Mouse (Mus musculus) MEL (cell line): ENCODE measurements at regions not wholly inside any gene's neighbourhood (a gene's known extent, or its start where the extent isn't known, plus 50 kb on each side); places are given as distances from the start of the nearest gene placed in this dataset.

Experiments used
- DNase-seq: peaks from one replicate; pipeline ENCODE4 v3.0.0; 2011; ENCODE audit warnings: low read depth, low spot score
- H3K27ac ChIP-seq: 2 replicates; pipeline ENCODE4 v1.5.1; 2012; ENCODE audit warnings: low read depth, mild to moderate bottlenecking, control low read depth, low read length, moderate library complexity; ENCODE audit not compliant: control insufficient read depth
- H3K27me3 ChIP-seq, 2 experiments: fragments of 150-350 bp in 1 of 2; sonication (generic) in 1 of 2; 2 replicates each; pipeline ENCODE4 v1.6.1; 2012; ENCODE audit warnings: low read length in 2 of 2, mild to moderate bottlenecking in 2 of 2, improper control_type of control experiment in 1 of 2, moderate library complexity in 1 of 2; ENCODE audit not compliant: insufficient read depth in 2 of 2, control insufficient read depth in 1 of 2
- H3K36me3 ChIP-seq, 2 experiments: 2 replicates each; pipeline ENCODE4 v1.6.1; 2012 to 2014; ENCODE audit warnings: low read length in 2 of 2, improper control_type of control experiment in 1 of 2, inconsistent platforms in 1 of 2, mild to moderate bottlenecking in 1 of 2; ENCODE audit not compliant: insufficient read depth in 2 of 2, control insufficient read depth in 1 of 2
- H3K4me1 ChIP-seq, 2 experiments: fragments of 150-350 bp in 1 of 2; sonication (generic) in 1 of 2; 2 replicates each; pipeline ENCODE4 v1.6.1; 2012; ENCODE audit warnings: low read length in 2 of 2, improper control_type of control experiment in 1 of 2, mild to moderate bottlenecking in 1 of 2; ENCODE audit not compliant: insufficient read depth in 2 of 2, control insufficient read depth in 1 of 2
- H3K4me3 ChIP-seq, 2 experiments: fragments of 150-350 bp in 1 of 2; sonication (generic) in 1 of 2; 2 replicates each; pipeline ENCODE4 v1.5.1; 2012; ENCODE audit warnings: low read depth in 2 of 2, low read length in 2 of 2, mild to moderate bottlenecking in 2 of 2, moderate library complexity in 2 of 2, control low read depth in 1 of 2, improper control_type of control experiment in 1 of 2; ENCODE audit not compliant: control insufficient read depth in 1 of 2, insufficient read depth in 1 of 2
- H3K79me2 ChIP-seq: 2 replicates; pipeline ENCODE4 v1.6.1; 2012; ENCODE audit warnings: mild to moderate bottlenecking, low read length, moderate library complexity; ENCODE audit not compliant: control insufficient read depth, poor library complexity, insufficient read depth
- H3K9ac ChIP-seq: 2 replicates; pipeline ENCODE4 v1.6.1; 2012; ENCODE audit warnings: low read depth, mild to moderate bottlenecking, control low read depth, low read length, moderate library complexity; ENCODE audit not compliant: control insufficient read depth, poor library complexity, severe bottlenecking
- H3K9me3 ChIP-seq: fragments of 150-350 bp; sonication (generic); replicated peaks from 2 replicates; pipeline ENCODE4 v1.6.1; 2012; ENCODE audit warnings: mild to moderate bottlenecking, low read length, improper control_type of control experiment, moderate library complexity; ENCODE audit not compliant: insufficient read depth
- BHLHE40 ChIP-seq: IDR thresholded peaks from 2 replicates; pipeline ENCODE4 v1.6.1; 2012; ENCODE audit warnings: low read depth, mild to moderate bottlenecking, inconsistent platforms, low read length, improper control_type of control experiment, borderline replicate concordance
- CHD1 ChIP-seq: IDR thresholded peaks from 2 replicates; pipeline ENCODE4 v1.6.1; 2012; ENCODE audit warnings: low read depth, mild to moderate bottlenecking, inconsistent platforms, low read length, improper control_type of control experiment
- CTCF ChIP-seq, 3 experiments: IDR thresholded peaks in 2 of 3; conservative IDR thresholded peaks in 1 of 3; 2 replicates each; pipeline ENCODE4 v1.5.1; 2011 to 2012; ENCODE audit warnings: low read length in 3 of 3, low read depth in 2 of 3, mild to moderate bottlenecking in 2 of 3, improper control_type of control experiment in 1 of 3, inconsistent platforms in 1 of 3, mixed read lengths in 1 of 3, moderate library complexity in 1 of 3; ENCODE audit not compliant: control insufficient read depth in 1 of 3, insufficient read depth in 1 of 3, poor library complexity in 1 of 3, severe bottlenecking in 1 of 3
- E2F4 ChIP-seq: IDR thresholded peaks from 2 replicates; pipeline ENCODE4 v1.6.1; 2011; ENCODE audit warnings: low read depth, low read length, improper control_type of control experiment, borderline replicate concordance
- EP300 ChIP-seq, 2 experiments: IDR thresholded peaks; 2 replicates each; pipeline ENCODE4 v1.6.1; 2011; ENCODE audit warnings: improper control_type of control experiment in 2 of 2, low read length in 2 of 2, low read depth in 1 of 2, mild to moderate bottlenecking in 1 of 2
- GABPA ChIP-seq: IDR thresholded peaks from 2 replicates; pipeline ENCODE4 v1.6.1; 2012; ENCODE audit warnings: low read depth, mild to moderate bottlenecking, inconsistent platforms, low read length, improper control_type of control experiment, moderate library complexity
- GATA1 ChIP-seq: IDR thresholded peaks from 2 replicates; pipeline ENCODE4 v1.6.1; 2011; ENCODE audit warnings: low read depth, low read length, improper control_type of control experiment
- HCFC1 ChIP-seq: IDR thresholded peaks from 2 replicates; pipeline ENCODE4 v1.6.1; 2012; ENCODE audit warnings: low read depth, mild to moderate bottlenecking, inconsistent platforms, low read length, improper control_type of control experiment, moderate library complexity
- JUND ChIP-seq: IDR thresholded peaks from 2 replicates; pipeline ENCODE4 v1.6.1; 2011; ENCODE audit warnings: low read depth, mild to moderate bottlenecking, improper control_type of control experiment, low read length
- MAZ ChIP-seq: IDR thresholded peaks from 2 replicates; pipeline ENCODE4 v1.6.1; 2012; ENCODE audit warnings: low read depth, mild to moderate bottlenecking, inconsistent platforms, low read length, improper control_type of control experiment
- MYB ChIP-seq: IDR thresholded peaks from 2 replicates; pipeline ENCODE4 v1.6.1; 2011; ENCODE audit warnings: mild to moderate bottlenecking, low read depth, low read length, improper control_type of control experiment
- POLR2AphosphoS2 ChIP-seq: IDR thresholded peaks from 2 replicates; pipeline ENCODE4 v1.6.1; 2011; ENCODE audit warnings: low read length, improper control_type of control experiment
- POLR2AphosphoS5 ChIP-seq: IDR thresholded peaks from 2 replicates; pipeline ENCODE4 v1.6.1; 2012; ENCODE audit warnings: low read depth, borderline replicate concordance, mild to moderate bottlenecking, inconsistent platforms, low read length, moderate library complexity, mixed read lengths
- SIN3A ChIP-seq: IDR thresholded peaks from 2 replicates; pipeline ENCODE4 v1.6.1; 2012; ENCODE audit warnings: low read length, improper control_type of control experiment, inconsistent platforms
- SMC3 ChIP-seq: IDR thresholded peaks from 2 replicates; pipeline ENCODE4 v1.6.1; 2011; ENCODE audit warnings: low read depth, low read length, improper control_type of control experiment
- TAL1 ChIP-seq: IDR thresholded peaks from 2 replicates; pipeline ENCODE4 v1.6.1; 2012; ENCODE audit warnings: mild to moderate bottlenecking, inconsistent platforms, low read length, moderate library complexity, mixed read lengths
- TBP ChIP-seq: IDR thresholded peaks from 2 replicates; pipeline ENCODE4 v1.8.0; 2011; ENCODE audit warnings: low read depth, low read length, improper control_type of control experiment
- TCF12 ChIP-seq: IDR thresholded peaks from 2 replicates; pipeline ENCODE4 v1.6.1; 2014; ENCODE audit warnings: low read depth, mild to moderate bottlenecking, inconsistent platforms, low read length, improper control_type of control experiment, moderate library complexity
- USF2 ChIP-seq, 2 experiments: IDR thresholded peaks; 2 replicates each; pipeline ENCODE4 v1.6.1; 2011 to 2012; ENCODE audit warnings: improper control_type of control experiment in 2 of 2, low read length in 2 of 2, borderline replicate concordance in 1 of 2, inconsistent platforms in 1 of 2, low read depth in 1 of 2, mild to moderate bottlenecking in 1 of 2; ENCODE audit not compliant: insufficient read depth in 1 of 2

DNA sequence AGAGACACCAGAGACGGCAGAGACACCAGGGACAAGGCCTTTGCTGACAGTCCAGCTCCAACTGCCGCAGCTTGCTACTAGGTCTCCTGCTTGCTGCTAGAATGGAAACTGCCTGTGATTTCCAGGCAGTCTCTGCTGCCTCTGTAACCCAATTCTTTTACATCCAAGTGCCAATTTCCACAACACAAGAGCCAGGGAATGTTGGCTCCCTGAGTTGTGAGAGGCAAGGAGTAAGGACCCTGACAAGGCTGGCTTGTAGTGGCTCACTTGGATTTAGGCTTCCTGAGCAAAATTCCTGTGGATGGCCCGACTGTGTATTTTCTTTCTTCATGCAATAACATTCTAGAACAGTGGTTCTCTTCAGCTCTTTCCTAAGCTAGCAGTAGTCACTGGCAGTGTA lies 283.9 kb downstream of the Impad1 start:
- Histone ChIP-seq H3K79me2 (no peaks in the 10 kb centered on the region), H3K4me1 (no peaks in the 10 kb centered on the region), H3K27me3 (no peaks in the 10 kb centered on the region), H3K27ac (no peak overlapping the region), H3K9me3 (no peaks in the 10 kb centered on the region), H3K9ac (no peak overlapping the region), H3K4me3 (no peak overlapping the region), H3K36me3 (no peaks in the 10 kb centered on the region)
- TF ChIP-seq MAZ (no peak), SIN3A (no peak), USF2 (IDR thresholded peaks at IDR 0.05; ENCODE audit: borderline replicate concordance in 1 of 2, insufficient read depth in 1 of 2, low read depth in 1 of 2, low read length in 2 of 2) (no peak), POLR2AphosphoS5 (no peak), GABPA (no peak), HCFC1 (no peak)
- no peak for DNase-seq

DNA sequence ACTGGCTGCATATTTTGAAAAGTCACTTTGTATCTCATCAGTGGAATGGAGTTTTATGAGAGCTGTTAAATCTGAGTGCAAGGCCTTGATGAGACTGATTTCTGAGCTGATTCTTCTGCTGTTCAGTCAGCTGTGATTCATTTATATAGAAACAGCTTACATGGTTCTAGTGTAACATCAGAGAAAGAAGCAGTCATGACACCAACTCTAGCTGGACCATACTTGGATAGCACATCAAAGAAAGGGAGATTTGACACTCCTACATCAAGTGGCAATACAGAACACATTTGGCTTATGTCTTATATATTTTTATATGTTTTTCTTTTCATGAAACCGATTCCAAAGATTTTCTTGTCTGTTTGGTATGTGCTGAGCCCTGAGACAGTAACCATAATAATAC lies 296.0 kb downstream of the Impad1 start:
- TF ChIP-seq HCFC1: no peak
- TF ChIP-seq SMC3: no peak
- TF ChIP-seq E2F4: no peak
- no peak for TF ChIP-seq GATA1
- no peak for TF ChIP-seq JUND
- no peak for TF ChIP-seq POLR2AphosphoS2
- no peak for TF ChIP-seq CHD1
- TF ChIP-seq CTCF (IDR thresholded peaks at IDR 0.05 in 2 of 3, conservative IDR thresholded peaks at IDR 0.05 in 1 of 3; ENCODE audit: control insufficient read depth in 1 of 3, insufficient read depth in 1 of 3, low read depth in 2 of 3, low read length in 3 of 3, poor library complexity in 1 of 3, severe bottlenecking in 1 of 3): no peak
- TF ChIP-seq MYB: no peak
- no peak for TF ChIP-seq EP300 (IDR thresholded peaks at IDR 0.05; ENCODE audit: low read depth in 1 of 2, low read length in 2 of 2)
- TF ChIP-seq TCF12: no peak
- no peak for TF ChIP-seq GABPA
- no peak for TF ChIP-seq TAL1
- no peak for TF ChIP-seq SIN3A
- TF ChIP-seq TBP: no peak
- no peak for TF ChIP-seq USF2 (IDR thresholded peaks at IDR 0.05; ENCODE audit: borderline replicate concordance in 1 of 2, insufficient read depth in 1 of 2, low read depth in 1 of 2, low read length in 2 of 2)
- TF ChIP-seq POLR2AphosphoS5: no peak
- TF ChIP-seq MAZ: no peak
- TF ChIP-seq BHLHE40: no peak
- no peak overlapping the region for H3K4me3 ChIP-seq

More for the DNA sequence above, 296.0 kb downstream of the Impad1 start:
- Histone ChIP-seq H3K36me3 (no peaks in the 10 kb centered on the region), H3K4me1 (no peaks in the 10 kb centered on the region), H3K27ac (no peak overlapping the region), H3K79me2 (no peaks in the 10 kb centered on the region), H3K9ac (no peak overlapping the region), H3K27me3 (no peaks in the 10 kb centered on the region), H3K9me3 (no peaks in the 10 kb centered on the region)
- DNase-seq: no peak
